Mouse (Mus musculus): ENCODE data around the gene Rack1. TPM values are rescaled to one million over a fixed set of nuclear protein-coding genes. Genes with fewer than 3 reads are reported as not detected.
A peak's percentile ranks its signal among the peaks of the same experiment; 100 is the strongest.
"Not testable (repeated sequence)": the region's sequence is repeated elsewhere in the genome, so short reads cannot be mapped to it uniquely, and the experiment has no call there.

The Rack1 gene
- total RNA-seq (2021), result 100 to 1,000 TPM; 805 to 857 TPM
- long read RNA-seq, experiment 1, transcript Rack1-201 (8 exons, 1,447 nt), result major isoform, 276 of 308 reads
- long read RNA-seq, experiment 1, partial matches to known transcripts, result 27 of 308 reads
- long read RNA-seq, experiment 1, other reads (novel, unspliced or antisense), result 1 of 308 reads
- long read RNA-seq, experiment 2, transcript Rack1-201 (8 exons, 1,447 nt), result major isoform, 116 of 134 reads
- long read RNA-seq, experiment 2, partial matches to known transcripts, result 14 of 134 reads
- long read RNA-seq, experiment 2, other reads (novel, unspliced or antisense), result 1 of 134 reads

- DNase-seq, result peak; percentile 92
Observed at GRCm38 (mm10) chr11:48799921-48800701, at the start of gene Rack1. Gene Rack1, plus strand, starts transcription at chr11:48800332.

DNA sequence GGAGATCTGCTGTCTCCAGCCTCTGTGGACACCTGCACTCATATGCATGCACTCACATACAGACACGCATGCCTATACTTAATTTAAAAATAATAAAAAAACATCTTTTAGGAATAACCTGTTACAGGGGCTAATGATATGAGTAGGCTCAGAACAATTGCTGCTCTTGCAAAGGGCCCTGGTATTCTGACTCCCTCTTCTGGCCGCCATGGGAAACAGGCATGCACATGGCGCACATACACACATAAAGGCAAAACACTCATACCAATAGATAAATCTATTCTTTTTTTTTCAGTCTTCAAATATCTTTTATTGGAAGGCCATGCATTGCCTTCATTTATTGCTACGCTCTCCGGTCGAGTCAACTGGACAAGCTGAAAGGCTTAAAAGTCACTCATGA is 49.7 kb upstream of the Rack1 start:
- DNase-seq, result no peak

DNA sequence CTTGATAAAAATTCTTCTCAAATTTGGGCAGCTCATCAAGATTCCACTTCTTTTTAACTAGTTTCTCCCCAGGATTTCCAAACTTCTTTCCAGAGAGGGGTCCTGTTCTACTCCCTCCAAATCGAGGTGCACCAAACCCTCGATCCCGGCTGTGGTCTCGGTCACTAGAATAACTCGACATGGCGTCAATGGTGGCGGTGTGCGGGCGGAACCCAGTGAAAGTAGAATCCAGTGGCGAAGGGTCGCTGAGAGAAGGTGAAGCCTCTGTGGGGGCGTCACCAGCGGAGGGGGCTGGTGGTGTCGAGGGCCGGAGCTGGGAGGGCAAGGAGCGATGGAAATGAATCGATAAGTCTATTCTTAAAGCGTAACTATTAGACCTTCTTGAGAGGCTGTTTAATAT is 46.6 kb upstream of the Rack1 start:
- not testable (repeated sequence) for DNase-seq

DNA sequence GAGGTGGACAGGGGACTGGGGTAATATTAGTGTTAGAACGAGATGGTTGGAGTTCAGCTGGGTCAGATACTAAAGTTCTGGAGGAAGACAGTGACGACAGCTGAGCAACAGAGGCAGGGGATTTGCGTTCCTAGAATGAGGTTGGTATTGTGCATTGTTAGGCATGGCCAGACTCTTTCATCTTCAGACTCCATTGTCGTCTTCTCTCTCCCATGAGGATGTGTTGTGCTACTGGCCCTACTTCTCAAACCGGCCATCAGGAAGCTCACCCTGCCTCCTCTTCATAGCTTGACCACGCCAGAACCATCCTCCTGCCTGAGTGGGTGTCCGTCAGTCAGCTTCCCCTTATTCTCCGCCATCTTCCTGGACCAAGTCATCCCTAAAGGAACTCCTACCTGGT is 41.1 kb upstream of the Rack1 start:
- no peak for DNase-seq

- DNase-seq, result no peak
Observed at GRCm38 (mm10) chr11:48764119-48764518, 36.0 kb upstream of the Rack1 start.

DNA sequence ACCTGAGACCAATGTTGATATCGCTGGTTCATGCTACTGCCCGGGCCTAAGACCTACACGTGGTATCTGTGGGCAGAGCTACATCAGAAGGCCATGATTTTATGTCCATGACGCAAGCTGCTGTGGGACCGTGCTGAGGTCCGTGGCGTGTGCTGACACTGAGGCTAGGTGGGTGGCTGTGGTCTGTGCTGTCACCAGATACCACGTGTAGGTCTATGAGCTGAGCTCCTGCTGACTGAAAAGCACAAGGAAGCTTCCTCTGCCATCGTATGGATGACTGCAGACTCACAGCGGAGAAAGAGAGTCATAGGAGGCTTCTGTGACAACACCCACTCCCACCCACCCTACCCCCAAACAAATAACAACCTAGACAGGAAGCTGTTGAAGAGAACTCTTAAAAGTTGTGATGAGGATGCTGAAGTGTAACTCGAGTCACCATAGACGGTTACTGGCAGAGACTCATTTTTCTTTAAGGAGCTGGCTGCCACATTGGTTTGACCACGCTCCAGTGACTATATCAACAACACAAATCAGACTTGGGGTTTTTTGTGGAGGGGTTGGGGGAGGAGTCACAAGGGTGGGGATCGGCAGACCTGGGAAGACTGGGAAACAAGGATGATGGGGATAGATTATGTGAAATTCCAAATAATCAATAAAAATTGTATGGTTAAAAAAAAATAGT is 32.8 kb upstream of the Rack1 start:
- no peak for DNase-seq

DNA sequence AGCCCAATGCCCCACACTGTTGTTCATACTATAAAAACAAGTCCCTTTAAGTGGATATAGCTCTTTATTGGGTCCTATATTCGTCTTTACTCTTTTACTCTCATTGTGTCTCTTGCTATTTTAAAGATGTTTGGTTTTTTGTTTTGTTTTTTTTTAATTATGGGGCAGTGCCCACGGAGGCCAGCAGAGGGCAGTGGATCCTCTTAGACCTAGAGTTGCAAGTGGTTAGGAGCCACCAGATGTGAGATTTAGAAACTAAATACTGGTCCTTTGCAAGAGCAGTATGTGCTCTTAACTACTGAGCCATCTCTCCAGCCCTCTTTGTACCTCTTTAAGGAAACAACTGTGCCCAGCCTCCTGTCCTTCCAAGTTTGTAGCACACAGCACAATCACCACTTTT is 28.4 kb upstream of the Rack1 start:
- peak; percentile 35 for DNase-seq

DNA sequence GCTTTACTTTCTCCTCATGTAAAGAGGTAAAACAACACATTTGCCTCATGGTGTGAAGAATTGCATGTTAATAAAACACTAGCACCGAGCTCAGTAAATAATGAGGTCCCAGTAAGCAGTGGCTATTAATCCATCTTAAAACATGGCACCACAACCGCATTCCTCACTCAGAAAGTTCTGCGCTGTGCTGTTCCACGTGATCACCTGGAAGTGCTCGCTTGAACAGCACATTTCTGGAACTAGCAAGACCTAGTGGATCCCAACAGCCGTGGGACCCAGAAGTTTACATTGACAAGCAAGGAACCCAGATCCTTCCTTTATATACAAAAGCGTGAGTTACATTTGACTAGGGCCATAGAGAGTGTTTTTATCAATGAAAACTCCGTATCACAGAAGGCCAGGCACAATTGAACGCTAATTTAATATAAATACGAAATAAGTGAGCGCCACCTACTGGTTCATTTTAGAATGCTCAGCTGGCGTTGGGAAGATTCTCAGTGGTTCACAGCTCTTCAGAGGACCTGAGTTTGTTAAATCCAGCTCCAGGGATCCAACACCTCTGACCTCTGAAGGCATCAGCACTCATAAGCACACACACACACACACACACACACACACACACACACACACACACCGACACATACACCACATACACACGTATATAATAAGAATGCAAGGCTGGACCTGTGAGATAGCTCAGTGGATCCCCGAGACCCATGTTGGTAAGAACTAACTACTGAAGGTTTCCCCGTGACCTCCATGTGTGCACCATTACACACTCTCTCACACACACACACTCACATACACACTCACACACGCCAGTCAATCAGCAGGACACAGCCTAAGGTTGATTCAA is 25.5 kb upstream of the Rack1 start:
- DNase-seq, result peak; percentile 69

DNA sequence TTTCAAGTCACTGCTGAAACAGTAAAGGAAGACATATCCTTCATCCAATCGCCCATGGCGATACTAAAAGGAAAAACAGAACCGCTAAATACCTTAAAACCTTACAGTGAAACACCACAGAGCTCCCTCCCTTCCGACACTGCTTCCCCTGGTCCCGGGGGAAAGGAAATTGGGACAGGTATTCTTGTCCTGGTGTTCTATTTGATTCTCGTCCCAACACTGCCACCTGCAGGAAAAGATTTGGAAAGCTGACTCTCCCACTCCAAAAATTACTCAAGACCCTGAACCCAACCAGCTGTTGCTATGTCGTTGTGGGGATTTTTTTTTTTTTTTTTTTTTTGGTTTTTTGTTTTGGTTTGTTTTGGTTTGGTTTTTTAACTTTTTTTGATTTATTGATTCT is 24.6 kb upstream of the Rack1 start:
- peak; percentile 65 for DNase-seq

GRCm38 (mm10) chr11:48776664-48777063 is 23.5 kb upstream of the Rack1 start:
- DNase-seq, result no peak

DNA sequence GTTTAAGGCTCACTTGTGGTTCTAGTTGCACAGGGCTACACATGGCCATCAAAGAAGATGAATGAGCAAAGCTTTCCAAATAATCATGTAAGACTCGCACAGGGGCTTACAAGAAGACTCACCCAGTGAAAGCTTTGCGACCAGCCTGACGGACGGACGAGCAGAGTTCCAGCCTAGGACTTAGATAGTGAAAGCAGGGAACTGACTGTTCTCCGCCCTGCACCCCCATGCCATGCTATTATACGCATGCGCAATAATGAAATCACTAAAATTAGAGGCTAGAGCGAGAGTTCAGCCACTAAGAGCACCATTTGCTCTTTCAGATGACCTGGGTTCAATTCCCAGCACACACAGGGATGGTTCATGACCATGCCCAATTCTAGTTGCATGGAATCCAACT is 22.8 kb upstream of the Rack1 start:
- DNase-seq, result no peak

GRCm38 (mm10) chr11:48779450-48779849 is 20.7 kb upstream of the Rack1 start:
- peak; percentile 56 for DNase-seq

DNA sequence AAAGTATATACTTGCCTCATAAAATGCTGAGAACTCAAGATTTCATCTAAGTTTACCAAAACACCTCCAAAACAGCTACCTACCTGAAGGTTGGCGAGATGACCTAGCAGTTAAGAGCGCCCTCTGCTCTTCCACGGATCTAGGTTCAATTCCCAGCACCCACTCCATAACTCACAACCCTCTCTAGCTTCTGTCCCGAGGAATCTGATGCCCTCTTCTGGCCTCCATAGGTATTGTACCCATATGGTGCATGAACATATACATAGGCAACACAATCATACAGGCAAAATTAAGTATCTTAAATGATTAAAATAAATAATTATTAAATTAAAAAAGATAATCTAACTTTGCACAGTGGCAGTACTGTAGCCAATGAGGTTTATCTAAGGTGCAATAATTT is 17.9 kb upstream of the Rack1 start:
- no peak for DNase-seq

DNA sequence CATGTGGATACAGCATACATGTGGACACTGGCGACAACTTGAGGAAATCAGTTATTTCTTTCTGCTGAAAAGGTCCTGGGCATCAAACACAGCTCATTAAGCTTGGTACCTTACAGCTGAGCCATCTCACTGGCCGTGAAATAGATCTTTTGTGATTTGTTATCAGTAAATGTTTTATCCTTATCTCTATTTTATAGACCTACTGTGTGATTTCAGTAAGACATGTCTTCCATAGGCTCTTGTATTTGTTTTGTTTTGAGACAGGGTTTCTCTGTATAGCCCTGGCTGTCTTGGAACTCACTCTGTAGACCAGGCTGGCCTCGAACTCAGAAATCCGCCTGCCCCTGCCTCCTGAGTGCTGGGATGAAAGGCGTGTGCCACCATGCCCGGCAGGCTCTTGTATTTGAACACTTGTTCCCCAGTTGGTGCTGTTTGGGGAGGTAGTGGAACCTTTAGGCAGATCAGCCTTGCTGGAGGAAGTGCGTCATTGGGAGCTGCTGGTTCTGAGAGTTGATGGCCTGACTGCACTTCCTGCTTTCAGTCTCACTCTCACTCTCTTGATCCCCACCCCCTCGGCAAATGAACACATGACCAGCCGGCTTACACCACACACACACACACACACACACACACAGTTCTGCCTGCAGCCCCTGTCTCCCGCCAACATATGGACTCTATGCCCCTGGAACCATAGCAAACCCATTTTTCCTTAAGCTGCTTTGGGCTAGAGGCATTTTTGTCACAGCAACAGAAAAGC is 12.5 kb upstream of the Rack1 start:
- DNase-seq, result peak; percentile 37

DNA sequence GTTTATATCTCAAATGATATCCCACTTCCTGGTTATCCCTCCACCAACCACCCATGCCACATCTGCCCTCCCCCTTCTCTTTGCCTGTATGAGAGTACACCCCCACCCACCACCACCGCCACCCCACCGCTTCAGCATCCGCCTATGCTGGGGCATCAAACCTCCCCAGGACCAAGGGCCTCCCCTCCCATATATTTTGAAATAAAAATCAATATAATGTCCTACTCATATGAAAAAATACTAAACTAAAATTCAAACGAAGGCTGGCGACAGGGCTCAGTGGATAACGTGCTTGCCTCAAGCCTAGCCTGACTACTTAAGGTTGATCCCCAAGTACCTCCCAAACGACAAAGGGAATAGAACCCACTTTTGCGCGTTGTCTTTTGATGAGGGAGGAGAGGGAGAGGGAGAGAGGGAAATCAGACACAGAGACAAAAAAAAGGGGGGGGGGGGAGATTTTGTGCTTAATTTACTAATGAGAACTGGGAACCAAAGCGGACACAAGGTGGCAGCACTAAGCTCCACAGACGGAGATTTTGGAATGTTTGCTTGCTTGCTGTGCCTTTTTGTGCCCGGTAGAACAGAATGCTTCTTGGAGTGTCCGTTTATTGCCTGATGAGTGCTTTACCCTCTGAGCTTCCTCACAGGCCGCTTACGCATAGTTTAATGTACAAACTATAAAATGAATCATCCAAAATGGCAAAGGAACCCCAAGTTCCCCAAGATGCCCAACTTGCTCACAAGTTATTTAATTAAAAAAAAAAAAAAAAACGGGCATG is 11.6 kb upstream of the Rack1 start:
- DNase-seq, result peak; percentile 83

DNA sequence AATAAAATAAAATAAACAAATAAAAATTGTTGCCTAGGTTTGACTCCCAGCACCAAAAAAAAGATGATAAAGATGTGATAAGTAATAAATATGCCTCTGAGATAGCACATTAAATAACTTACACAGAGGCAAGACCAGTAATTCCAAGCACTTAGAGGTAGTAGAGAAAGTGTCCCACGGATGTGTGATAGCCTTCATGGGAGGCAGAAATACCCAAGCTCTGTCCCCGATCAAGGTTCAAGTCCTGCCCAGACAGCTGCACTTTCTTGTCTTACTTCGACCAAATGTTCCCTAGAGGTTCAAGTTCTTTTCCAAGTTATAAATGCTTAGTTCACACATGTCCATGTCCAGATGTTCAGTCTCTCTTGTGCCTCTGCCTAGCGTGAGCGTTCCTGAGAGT is 10.9 kb upstream of the Rack1 start:
- DNase-seq, result no peak

DNA sequence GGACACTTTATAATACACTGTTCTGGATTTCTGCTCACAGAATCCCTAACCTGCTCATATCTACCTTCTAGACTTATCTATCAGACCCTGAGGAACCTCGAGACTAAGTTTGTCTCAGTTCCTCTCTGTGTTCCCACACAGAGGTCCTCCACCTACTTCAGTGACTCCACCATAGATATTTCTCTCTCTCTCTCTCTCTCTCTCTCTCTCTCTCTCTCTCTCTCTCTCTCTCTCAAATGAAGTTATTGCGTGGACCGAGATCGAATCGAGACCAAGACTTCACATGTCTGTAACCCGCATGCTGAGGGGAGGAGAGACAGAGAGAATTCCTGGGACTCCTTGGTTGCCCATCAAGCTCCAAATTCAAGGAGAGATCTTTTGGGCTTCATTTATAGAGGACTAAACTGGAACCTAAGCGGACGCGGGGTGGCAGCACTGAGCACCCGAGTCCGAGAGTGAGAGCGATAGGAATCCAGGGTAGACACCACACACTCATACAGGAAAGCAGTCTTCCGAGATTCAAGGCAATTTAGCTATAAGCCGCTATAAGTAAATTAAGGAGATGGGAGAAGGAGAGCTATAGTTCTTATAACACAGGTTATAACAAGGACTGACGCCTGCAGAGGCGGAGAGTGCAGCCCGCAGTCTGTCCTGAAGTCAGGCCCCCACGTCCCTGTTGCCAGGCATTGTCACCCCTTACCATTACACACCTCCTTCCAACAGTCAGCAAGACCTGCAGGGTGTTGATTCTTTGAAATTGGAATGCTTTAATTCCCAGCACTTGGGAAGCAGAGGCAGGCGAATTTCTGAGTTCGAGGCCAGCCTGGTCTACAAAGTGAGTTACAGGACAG is 9.9 kb upstream of the Rack1 start:
- DNase-seq, result peak; percentile 91

DNA sequence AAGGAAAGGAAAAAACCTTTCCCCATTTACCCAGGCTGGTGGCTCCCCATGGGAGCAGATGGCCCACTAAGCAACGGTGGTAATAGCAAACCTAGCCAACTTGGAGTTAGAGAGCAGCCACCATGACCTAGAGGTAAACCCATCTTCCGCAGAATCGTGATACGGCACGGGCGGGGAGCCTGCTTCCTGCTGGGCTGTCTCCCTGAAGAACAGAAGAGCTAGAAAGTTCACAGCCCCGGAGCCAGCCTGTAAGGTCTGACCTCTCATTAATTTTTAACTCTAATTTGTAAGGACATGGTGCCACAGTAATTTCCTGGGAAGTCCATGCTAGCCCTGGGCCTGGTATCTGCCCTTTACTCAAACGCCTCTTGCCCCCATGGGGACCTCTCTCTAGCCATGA is 9.2 kb upstream of the Rack1 start:
- DNase-seq, result no peak

GRCm38 (mm10) chr11:48791894-48792293 is 8.2 kb upstream of the Rack1 start:
- not testable (repeated sequence) for DNase-seq

GRCm38 (mm10) chr11:48793184-48793583 is 6.9 kb upstream of the Rack1 start:
- DNase-seq, result no peak
